Mouse (Mus musculus) hindbrain, embryonic 14.5 days (tissue): ENCODE measurements around the gene Fam161b. TPM values are rescaled to one million over a fixed set of nuclear protein-coding genes. Genes with fewer than 3 reads are reported as not detected.

Experiments used
- ATAC-seq: fragments of 200-750 bp; cut with Nextera tagmentation; 2 replicates; pipeline ENCODE4 v1.8.0; 2017; ENCODE audit warnings: moderate number of reproducible peaks, mild to moderate bottlenecking, moderate TSS enrichment, moderate library complexity; ENCODE audit not compliant: low FRiP score
- DNase-seq: peaks from one replicate; pipeline ENCODE4 v3.0.0-alpha.2; 2015; ENCODE audit warnings: low spot score
- H3K27ac ChIP-seq: fragments of 300-500 bp; sonication (generic); 2 replicates; pipeline ENCODE4 v1.5.1; 2014; ENCODE audit warnings: mild to moderate bottlenecking, moderate library complexity
- H3K27me3 ChIP-seq: fragments of 300-500 bp; sonication (generic); 2 replicates; pipeline ENCODE4 v1.6.1; 2014; ENCODE audit warnings: mild to moderate bottlenecking, low read length, mixed read lengths; ENCODE audit not compliant: control insufficient read depth, insufficient read depth
- H3K36me3 ChIP-seq: fragments of 300-500 bp; sonication (generic); replicated peaks from 2 replicates; pipeline ENCODE4 v1.6.1; 2014; ENCODE audit not compliant: control insufficient read depth, insufficient read depth
- H3K4me1 ChIP-seq: fragments of 300-500 bp; sonication (generic); replicated peaks from 2 replicates; pipeline ENCODE4 v1.6.1; 2014; ENCODE audit warnings: antibody characterized with exemption, low read length, mixed read lengths; ENCODE audit not compliant: control insufficient read depth, insufficient read depth
- H3K4me2 ChIP-seq: fragments of 300-500 bp; sonication (generic); replicated peaks from 2 replicates; pipeline ENCODE4 v1.6.1; 2014; ENCODE audit warnings: mild to moderate bottlenecking, moderate library complexity
- H3K4me3 ChIP-seq: fragments of 300-500 bp; sonication (generic); replicated peaks from 2 replicates; pipeline ENCODE4 v1.5.1; 2014; ENCODE audit warnings: mild to moderate bottlenecking, low read length
- H3K9ac ChIP-seq: fragments of 300-500 bp; sonication (generic); 2 replicates; pipeline ENCODE4 v1.6.1; 2014
- H3K9me3 ChIP-seq: fragments of 300-500 bp; sonication (generic); 2 replicates; pipeline ENCODE4 v1.6.1; 2016; ENCODE audit warnings: low read length; ENCODE audit not compliant: control insufficient read depth
- WGBS: fragments of 180-500 bp; shearing (Covaris S2); extraction: QIAGEN DNeasy Blood & Tissue Kit; methylation state at CpG from one replicate; pipeline ENCODE4 v1.1.7; 2014; 5-methylcytosine and 5-hydroxymethylcytosine counted together
- polyA plus RNA-seq: library from polyadenylated mRNA; unstranded; fragments of >200 nt; fragmentation: Nextera tagmentation; extraction: Ambion mirVana; gene quantifications from 2 replicates; pipeline ENCODE4 v1.2.1, GENCODE M21; 2014

The Fam161b gene
- polyA plus RNA-seq, 1 experiment from 2014 or later, result 15.3 TPM

DNA sequence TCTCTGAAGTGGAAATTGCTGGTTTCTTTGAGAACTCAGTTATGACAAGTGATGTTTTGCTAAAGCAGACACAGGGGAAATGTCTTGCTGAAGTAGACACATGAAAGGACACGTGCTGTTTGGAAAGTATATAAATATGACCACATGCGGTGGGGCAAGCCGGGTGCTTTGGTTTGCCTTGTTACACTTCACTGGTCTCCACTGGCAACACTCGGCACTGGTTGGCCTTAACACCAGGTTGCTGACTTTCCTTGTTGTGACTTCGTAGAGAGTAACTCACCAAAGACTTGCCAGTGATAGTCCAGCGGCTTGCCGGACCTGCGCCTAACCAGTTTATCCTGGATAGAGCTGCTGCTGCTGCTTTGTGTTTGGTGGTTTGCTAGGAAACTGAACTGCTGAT, 26.5 kb upstream of the Fam161b start:
- Histone ChIP-seq H3K4me1 (no peaks in the 10 kb centered on the region), H3K27ac (no peak overlapping the region), H3K36me3 (peaks cover 8% of the 10 kb centered on the region; the same call in 1 of the 2 replicates), H3K4me2 (no peak overlapping the region), H3K9me3 (no peaks in the 10 kb centered on the region), H3K4me3 (no peak overlapping the region), H3K27me3 (no peaks in the 10 kb centered on the region), H3K9ac (no peak overlapping the region)
- 85% methylated on average over 8 of the region's 8 CpGs for WGBS
- no peak for DNase-seq
- ATAC-seq, result no peak

DNA sequence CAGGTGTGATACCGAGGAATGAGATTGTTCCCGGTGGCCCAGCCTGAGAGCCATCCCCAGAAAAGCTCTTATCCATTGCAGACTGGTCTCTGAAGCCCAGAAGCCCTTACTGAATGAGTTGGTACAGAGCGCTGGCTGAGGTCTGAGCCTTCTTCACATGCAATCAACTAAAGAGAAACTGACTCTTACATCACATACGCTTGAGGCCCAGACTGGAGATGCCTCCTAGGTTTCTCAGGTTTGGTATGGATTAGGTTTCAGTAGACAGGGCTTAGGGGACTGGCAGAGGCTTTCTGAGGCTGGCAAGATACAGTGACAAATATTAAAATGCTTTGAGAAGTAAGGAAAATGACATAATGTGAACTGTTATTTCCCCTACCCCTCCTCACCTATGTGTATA, 23.8 kb upstream of the Fam161b start:
- H3K4me1 ChIP-seq, result no peaks in the 10 kb centered on the region
- DNase-seq (no peak), ATAC-seq (no peak)
- H3K4me2 ChIP-seq, result no peak overlapping the region
- H3K27ac ChIP-seq, result no peak overlapping the region
- no peak overlapping the region for H3K4me3 ChIP-seq
- peaks cover 8% of the 10 kb centered on the region; the same call in 1 of the 2 replicates for H3K36me3 ChIP-seq
- H3K27me3 ChIP-seq, result no peaks in the 10 kb centered on the region
- WGBS, result 97% methylated on average over 4 of the region's 4 CpGs
- no peak overlapping the region for H3K9ac ChIP-seq
- no peaks in the 10 kb centered on the region for H3K9me3 ChIP-seq

DNA sequence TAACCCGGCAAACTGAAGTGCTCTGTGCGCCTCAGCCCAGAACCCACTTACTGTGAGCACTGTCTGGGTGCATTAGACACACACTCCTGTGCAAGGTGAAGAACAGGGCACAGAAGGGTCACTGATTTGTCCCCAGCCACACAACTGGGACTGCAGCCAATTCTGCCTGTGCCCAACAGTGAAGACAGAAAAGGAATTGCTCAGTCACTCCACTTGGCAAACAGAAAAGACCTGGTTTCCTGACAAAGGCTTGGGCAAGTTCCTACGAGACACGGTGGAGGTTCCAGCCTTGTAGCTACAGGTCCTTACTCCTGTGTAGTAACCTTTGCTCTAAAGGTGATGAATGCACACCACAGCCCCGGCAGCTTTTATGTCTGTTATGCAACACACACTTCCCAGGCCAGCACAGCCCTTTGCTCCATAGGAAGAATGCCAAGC, 23.0 kb upstream of the Fam161b start:
- no peak overlapping the region for H3K4me3 ChIP-seq
- H3K4me1 ChIP-seq, result no peaks in the 10 kb centered on the region
- no peak overlapping the region for H3K9ac ChIP-seq
- ATAC-seq (no peak), DNase-seq (no peak)
- H3K27ac ChIP-seq, result no peak overlapping the region
- no peaks in the 10 kb centered on the region for H3K27me3 ChIP-seq
- H3K4me2 ChIP-seq, result no peak overlapping the region
- H3K9me3 ChIP-seq, result no peaks in the 10 kb centered on the region
- H3K36me3 ChIP-seq, result peaks cover 8% of the 10 kb centered on the region; the same call in 1 of the 2 replicates
- 70% methylated on average over 5 of the region's 5 CpGs for whole genome bisulfite sequencing

DNA sequence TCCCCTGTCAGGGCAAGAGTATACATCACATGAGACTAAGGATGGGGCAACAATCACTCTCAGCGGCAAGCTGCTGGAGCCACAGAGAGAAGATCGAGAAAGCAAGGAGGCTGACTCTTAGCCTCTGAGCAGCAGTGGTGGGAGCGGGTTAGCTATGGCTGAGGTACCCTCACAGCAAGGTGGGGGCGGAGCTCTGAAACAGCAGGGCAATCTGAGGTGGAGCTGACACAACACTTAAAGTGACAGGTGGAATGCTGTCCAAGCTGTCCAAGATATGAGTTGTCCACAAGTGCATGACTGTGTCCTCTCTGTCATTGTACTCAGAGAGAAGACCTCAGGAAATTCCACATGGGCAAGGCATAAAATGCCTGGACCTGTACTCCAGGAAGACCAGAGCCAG, 20.7 kb upstream of the Fam161b start:
- 90% methylated on average over 4 of the region's 4 CpGs for WGBS
- no peak overlapping the region for H3K4me3 ChIP-seq
- peaks cover 12% of the 10 kb centered on the region for H3K36me3 ChIP-seq
- H3K4me2 ChIP-seq, result no peak overlapping the region
- DNase-seq (no peak), ATAC-seq (no peak)
- H3K9me3 ChIP-seq, result no peaks in the 10 kb centered on the region
- H3K4me1 ChIP-seq, result no peaks in the 10 kb centered on the region
- no peak overlapping the region for H3K9ac ChIP-seq
- no peaks in the 10 kb centered on the region for H3K27me3 ChIP-seq
- no peak overlapping the region for H3K27ac ChIP-seq

DNA sequence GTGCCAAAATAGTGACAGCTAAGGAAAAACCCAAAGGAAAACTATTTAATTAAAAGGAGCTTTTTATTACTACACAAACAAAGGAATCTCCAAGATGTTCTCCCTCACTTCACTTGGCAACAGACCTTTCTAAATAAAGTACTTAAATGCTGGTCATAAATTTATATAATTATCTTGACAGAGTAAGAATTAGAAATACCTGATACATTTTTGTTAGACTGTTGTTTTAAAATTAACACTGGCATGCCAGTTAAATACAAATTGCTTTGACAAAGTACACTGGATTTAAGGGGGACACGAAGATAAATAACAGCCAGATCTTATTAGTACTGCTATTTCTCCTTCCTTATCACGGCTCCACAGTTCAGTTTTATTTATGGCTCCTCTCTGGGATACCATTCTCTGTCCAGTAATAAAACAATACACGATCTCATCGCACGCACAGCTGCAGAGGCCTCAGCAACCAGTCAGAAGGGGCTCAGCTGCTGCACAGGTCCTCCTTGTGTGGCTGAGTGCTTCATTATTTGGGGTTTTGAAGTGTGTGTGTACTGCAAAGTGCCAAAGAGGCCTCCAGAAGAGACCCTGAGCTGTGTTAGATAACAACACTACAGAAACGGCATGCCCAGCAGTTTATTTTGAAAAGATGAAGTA, 12.3 kb upstream of the Fam161b start:
- H3K27ac ChIP-seq, result no peak overlapping the region
- peaks cover 79% of the 10 kb centered on the region for H3K36me3 ChIP-seq
- 86% methylated on average over 6 of the region's 6 CpGs for WGBS

DNA sequence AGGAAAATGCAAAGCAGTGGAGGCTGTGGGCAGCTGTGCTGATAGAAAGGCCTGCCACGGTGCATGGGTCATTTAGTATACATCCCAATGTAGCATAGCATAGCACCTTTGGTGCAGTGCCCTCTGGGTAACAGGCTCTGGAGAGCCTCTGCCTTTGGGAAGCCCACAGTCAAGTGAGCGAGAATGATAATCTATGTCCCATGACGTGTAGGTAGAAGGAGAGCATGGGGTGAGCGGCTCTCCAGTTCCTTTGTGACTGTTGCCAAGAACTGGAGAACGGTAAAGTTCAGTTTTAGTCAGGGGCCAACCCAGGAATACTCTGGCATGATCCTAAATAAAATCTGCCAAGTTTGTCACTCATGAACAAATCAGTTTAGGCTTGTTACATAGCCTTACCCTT, 10.0 kb upstream of the Fam161b start:
- H3K9ac ChIP-seq, result no peak overlapping the region
- 94% methylated on average over 5 of the region's 5 CpGs for WGBS
- no peak overlapping the region for H3K4me3 ChIP-seq
- no peak overlapping the region for H3K4me2 ChIP-seq
- ATAC-seq (no peak), DNase-seq (no peak)
- H3K27ac ChIP-seq, result no peak overlapping the region
- no peaks in the 10 kb centered on the region for H3K27me3 ChIP-seq
- peaks cover 90% of the 10 kb centered on the region for H3K36me3 ChIP-seq
- no peaks in the 10 kb centered on the region for H3K4me1 ChIP-seq
- no peaks in the 10 kb centered on the region for H3K9me3 ChIP-seq

More for the DNA sequence above, 12.3 kb upstream of the Fam161b start:
- Histone ChIP-seq H3K4me3 (no peak overlapping the region), H3K4me2 (no peak overlapping the region), H3K4me1 (no peaks in the 10 kb centered on the region), H3K9ac (no peak overlapping the region), H3K9me3 (no peaks in the 10 kb centered on the region), H3K27me3 (no peaks in the 10 kb centered on the region)
- DNase-seq (no peak), ATAC-seq (no peak)

DNA sequence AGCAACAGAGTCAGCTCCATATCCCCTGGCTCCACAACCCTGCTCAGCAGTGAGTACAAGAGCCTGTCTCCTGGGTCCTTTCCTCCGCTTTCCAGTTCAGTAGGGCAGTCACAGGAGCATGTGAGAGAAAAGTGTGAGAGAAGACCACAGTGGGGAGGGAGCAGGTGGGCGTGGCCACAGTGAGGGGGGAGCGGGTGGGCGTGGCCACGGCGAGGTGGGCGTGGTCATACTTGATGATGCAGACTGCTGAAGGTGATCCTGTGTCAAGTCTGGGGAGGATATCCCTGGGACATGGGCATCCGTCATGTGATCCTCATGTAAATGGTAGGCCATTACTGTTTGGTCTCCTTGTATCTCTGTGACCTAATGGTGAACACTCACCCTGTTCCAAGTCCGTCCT, 5.3 kb upstream of the Fam161b start:
- 73% methylated on average over 9 of the region's 9 CpGs for WGBS
- H3K4me3 ChIP-seq, result no peak overlapping the region
- DNase-seq (no peak), ATAC-seq (no peak)
- H3K4me2 ChIP-seq, result no peak overlapping the region
- H3K9ac ChIP-seq, result no peak overlapping the region
- peaks cover 53% of the 10 kb centered on the region for H3K36me3 ChIP-seq
- H3K9me3 ChIP-seq, result no peaks in the 10 kb centered on the region
- no peak overlapping the region for H3K27ac ChIP-seq
- H3K4me1 ChIP-seq, result peaks cover 12% of the 10 kb centered on the region
- H3K27me3 ChIP-seq, result no peaks in the 10 kb centered on the region

DNA sequence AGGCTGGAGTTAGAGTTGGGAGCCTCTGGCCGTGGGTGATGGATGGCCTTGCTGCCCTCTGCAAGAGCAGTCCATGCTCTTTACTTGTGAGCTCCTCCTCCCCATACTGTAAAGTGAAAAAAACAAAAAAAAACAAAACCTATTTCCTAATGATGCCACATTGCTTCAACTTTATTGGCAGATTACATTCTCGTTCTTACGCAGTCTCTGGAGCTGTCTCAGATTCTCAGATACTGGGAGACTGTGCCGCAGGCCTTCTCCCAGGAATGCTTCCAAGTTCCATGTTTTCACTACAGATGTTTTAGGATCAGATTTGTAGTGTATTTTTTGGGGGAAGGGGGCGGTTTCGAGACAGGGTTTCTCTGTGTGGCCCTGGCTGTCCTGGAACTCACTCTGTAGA, 3.5 kb upstream of the Fam161b start:
- no peaks in the 10 kb centered on the region for H3K9me3 ChIP-seq
- H3K27me3 ChIP-seq, result no peaks in the 10 kb centered on the region
- H3K4me1 ChIP-seq, result peaks cover 18% of the 10 kb centered on the region
- H3K4me3 ChIP-seq, result no peak overlapping the region
- H3K27ac ChIP-seq, result no peak overlapping the region
- no peak for DNase-seq
- peaks cover 34% of the 10 kb centered on the region for H3K36me3 ChIP-seq
- no peak overlapping the region for H3K4me2 ChIP-seq
- 94% methylated on average over 6 of the region's 6 CpGs for WGBS
- H3K9ac ChIP-seq, result no peak overlapping the region
- ATAC-seq, result no peak

DNA sequence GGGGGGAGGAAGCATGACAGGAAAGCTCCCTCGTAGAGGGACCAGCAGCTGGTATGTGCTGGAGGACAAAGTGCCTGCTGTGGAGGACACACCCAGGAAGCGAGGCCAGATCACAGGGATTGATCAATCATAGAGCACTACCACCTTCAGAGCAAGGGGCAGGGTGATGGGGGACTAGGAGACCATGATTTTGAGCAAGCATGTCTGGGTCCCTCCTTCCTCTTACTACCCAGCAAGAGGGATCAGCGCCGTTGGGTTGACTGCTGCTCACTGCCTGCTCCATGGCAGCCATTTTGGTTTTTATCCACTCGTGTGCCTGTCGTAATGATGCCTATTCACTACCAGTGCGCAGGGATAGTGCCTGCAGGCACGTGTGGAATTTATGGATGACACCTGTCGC, 2.7 kb upstream of the Fam161b start:
- Histone ChIP-seq H3K9me3 (no peaks in the 10 kb centered on the region), H3K27ac (no peak overlapping the region), H3K36me3 (peaks cover 26% of the 10 kb centered on the region), H3K4me2 (no peak overlapping the region), H3K4me1 (peaks cover 18% of the 10 kb centered on the region), H3K27me3 (no peaks in the 10 kb centered on the region), H3K9ac (no peak overlapping the region), H3K4me3 (no peak overlapping the region)
- DNase-seq (no peak), ATAC-seq (no peak)
- 89% methylated on average over 9 of the region's 9 CpGs for WGBS

DNA sequence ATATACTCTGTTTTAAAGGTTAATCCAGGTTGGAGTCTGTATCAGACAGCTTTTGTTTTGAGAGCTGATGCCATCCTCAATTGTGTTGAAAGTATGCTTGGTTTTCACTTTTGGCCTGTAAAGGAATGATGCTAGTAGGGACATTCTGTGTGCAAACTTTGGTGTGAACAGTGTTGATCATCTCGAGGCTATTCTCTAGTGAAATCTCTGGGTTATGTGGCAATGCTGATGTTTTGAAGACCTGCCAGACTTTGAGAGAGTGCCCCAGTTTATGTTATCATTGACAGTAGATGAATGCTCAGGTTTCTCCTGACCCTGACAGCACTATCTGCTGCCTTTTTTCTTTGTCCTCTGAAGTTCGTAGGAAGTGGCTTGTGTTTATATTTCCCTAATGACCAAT, 1.2 kb upstream of the Fam161b start:
- H3K4me2 ChIP-seq, result peak overlapping the region; percentile 67
- H3K4me1 ChIP-seq, result peaks cover 18% of the 10 kb centered on the region
- H3K4me3 ChIP-seq, result peak overlapping the region; percentile 75
- peak overlapping the region; percentile 82; the same call in 1 of the 2 replicates for H3K9ac ChIP-seq
- 74% methylated on average over 2 of the region's 2 CpGs for WGBS
- H3K36me3 ChIP-seq, result peaks cover 13% of the 10 kb centered on the region
- no peaks in the 10 kb centered on the region for H3K9me3 ChIP-seq
- no peaks in the 10 kb centered on the region for H3K27me3 ChIP-seq
- DNase-seq (no peak), ATAC-seq (no peak)
- H3K27ac ChIP-seq, result no peak overlapping the region
